8 mouse cellular contexts compared by ENCODE assay signal in the genomic region with DNA sequence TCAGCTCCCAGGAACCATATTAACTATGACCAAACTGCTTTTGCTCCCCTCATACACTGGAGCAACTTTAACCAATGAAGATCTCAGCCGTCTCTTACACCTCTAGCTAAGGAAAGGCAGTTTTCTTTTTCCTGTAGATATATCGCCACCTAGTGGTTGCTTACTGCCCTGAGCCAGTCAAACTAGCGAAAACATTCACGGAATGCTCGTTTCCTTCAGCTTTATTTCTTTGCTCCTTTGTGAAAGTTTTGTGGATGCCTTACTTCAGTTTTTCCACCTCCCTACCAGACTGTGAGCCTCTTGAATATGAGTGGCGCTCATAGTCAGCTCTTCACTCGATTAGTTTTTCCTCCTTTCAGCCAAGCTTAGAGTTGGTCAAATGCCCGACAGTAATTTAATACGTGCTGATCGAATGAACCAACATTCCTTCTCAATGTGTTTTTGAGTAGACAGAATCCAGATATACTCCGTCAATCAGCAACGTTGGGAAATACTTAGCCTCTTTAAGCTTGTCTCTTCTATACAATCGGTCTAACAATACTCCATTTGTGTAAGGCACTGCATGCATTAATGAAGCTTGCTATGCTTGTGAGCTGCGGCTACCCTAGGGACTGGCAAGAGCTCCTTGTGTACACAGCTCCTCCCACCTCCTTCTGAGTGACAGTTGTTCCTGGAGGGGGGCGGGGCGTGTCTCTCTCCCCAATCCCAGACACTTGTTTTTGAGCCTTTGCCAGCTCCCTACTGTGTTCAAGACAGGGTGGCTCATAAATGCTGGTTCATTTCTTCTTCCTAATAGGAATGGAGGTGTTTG. TPM values are rescaled to one million over a fixed set of nuclear protein-coding genes. Genes with fewer than 3 reads are reported as not detected.
DNase-seq lines count a peak whose midpoint lies in the region; ATAC-seq and TF ChIP-seq lines count a peak whose summit lies in the region.

No protein-coding gene starts in this region.

- POLR2A ChIA-PET in Patski (lab: Charles Lee), result no interaction called here

- peaks cover 5% of the 10 kb centered on the region for H3K27me3 ChIP-seq in Patski
- no peaks in the 10 kb centered on the region for H3K27me3 ChIP-seq in thymus, adult 2 months (ENCODE audit: control insufficient read depth, insufficient read depth, low read length)

- TF ChIP-seq CTCF in Patski (IDR thresholded peaks at IDR 0.05), result peak; percentile 61
- peak; percentile 96 for TF ChIP-seq CTCF in layer of hippocampus, adult 2 months (conservative IDR thresholded peaks at IDR 0.05)
- TF ChIP-seq CTCF in lung, adult 2 months (IDR thresholded peaks at IDR 0.05; ENCODE audit: insufficient read depth, low read length), result peak; percentile 44
- TF ChIP-seq CTCF in thymus, adult 2 months (IDR thresholded peaks at IDR 0.05; ENCODE audit: borderline replicate concordance, control insufficient read depth, extremely low read depth, insufficient read depth, low read length, poor library complexity), result no peak

- no peak for TF ChIP-seq POLR2A in lung, adult 2 months (IDR thresholded peaks at IDR 0.05; ENCODE audit: borderline replicate concordance, extremely low read depth, low read depth, low read length)
- no peak for TF ChIP-seq POLR2A in thymus, adult 2 months (IDR thresholded peaks at IDR 0.05; ENCODE audit: control insufficient read depth, extremely low read depth, insufficient read depth, low read length, poor library complexity)

- in situ Hi-C loops in Patski (cut with MboI; ENCODE audit: low pct_unique_long_range_greater_than_20kb), result no loop called here

- peak overlapping the region; percentile 55 for H3K4me3 ChIP-seq in layer of hippocampus, adult 2 months
- peak overlapping the region; percentile 60 for H3K4me3 ChIP-seq in lung, adult 2 months (replicated peaks; ENCODE audit: extremely low read depth, low read depth, low read length)
- H3K4me3 ChIP-seq in thymus, adult 2 months (ENCODE audit: control insufficient read depth, insufficient read depth, low read length), result no peak overlapping the region

- WGBS in lung, adult 2 months, result under 1% methylated on average over 16 of the region's 16 CpGs
- WGBS in thymus, adult 2 months, result 1% methylated on average over 16 of the region's 16 CpGs

- no peaks in the 10 kb centered on the region for H3K4me1 ChIP-seq in lung, adult 2 months (ENCODE audit: control insufficient read depth, insufficient read depth, low read length)
- H3K4me1 ChIP-seq in thymus, adult 2 months (replicated peaks; ENCODE audit: control insufficient read depth, insufficient read depth, low read length), result no peaks in the 10 kb centered on the region

- H3K27ac ChIP-seq in layer of hippocampus, adult 2 months, result peak overlapping the region; percentile 74
- H3K27ac ChIP-seq in thymus, adult 2 months (ENCODE audit: control insufficient read depth, insufficient read depth, low read length), result no peak overlapping the region

- peak; percentile 77 for ATAC-seq in Patski
- peak; percentile 85 for ATAC-seq in neutrophil, adult 5-6 weeks (ENCODE audit: extremely low read depth, insufficient number of reproducible peaks, low FRiP score, poor library complexity, severe bottlenecking)

- CTCF ChIA-PET in Patski (lab: Charles Lee), result interaction anchor here (0.9 to 2.6 kb wide), 17 partner anchors 9 to 538 kb away, joined by 3 to 12 read pairs (median 3); no protein-coding TSS in a partner anchor

- no peaks in the 10 kb centered on the region for H3K36me3 ChIP-seq in thymus, adult 2 months (ENCODE audit: control insufficient read depth, insufficient read depth, low read length)

- peak; percentile 13 for DNase-seq in Patski (ENCODE audit: low read depth, low spot score)
- DNase-seq in cerebellum, adult 9-10 months, result peak; percentile 87
- DNase-seq in forelimb bud, embryonic 11.5 days (ENCODE audit: low read depth, low spot score), result peak; percentile 83
- DNase-seq in heart, postnatal 4 days, result peak; percentile 87
- peak; percentile 74 to 83 for DNase-seq in layer of hippocampus, adult 2 months (ENCODE audit: low spot score in 2 of 2)
- peak; percentile 69 for DNase-seq in lung, adult 2 months
- DNase-seq in thymus, adult 2 months, result peak; percentile 52

RNA-seq across cellular contexts. Expression of a gene that starts 36.6 kb away (rescaled TPM):
- polyA plus RNA-seq in Patski (2021), result not detected
- not detected for total RNA-seq in heart, postnatal 4 days (2021)
- not detected for total RNA-seq in layer of hippocampus, adult 2 months (2021)
- not detected in 2 replicates for polyA plus RNA-seq in lung, adult 2 months (2012; rRNA removed)
- total RNA-seq in neutrophil, adult 5-6 weeks (2017), result not detected in 2 replicates
- not detected in 2 replicates for polyA plus RNA-seq in thymus, adult 2 months (2012; rRNA removed)

RNA-seq across cellular contexts. Expression of a gene that starts 53.3 kb away (rescaled TPM):
- polyA plus RNA-seq in Patski (2021), result 0.39 TPM
- total RNA-seq in heart, postnatal 4 days (2021), result 1 to 10 TPM; 3.8 TPM
- total RNA-seq in layer of hippocampus, adult 2 months (2021), result 10 to 100 TPM; 44.7 to 54.3 TPM
- polyA plus RNA-seq in lung, adult 2 months (2012; rRNA removed), result 1.0 and 1.1 TPM in 2 replicates
- total RNA-seq in neutrophil, adult 5-6 weeks (2017), result not detected in 2 replicates
- 0.04 and 0.05 TPM in 2 replicates for polyA plus RNA-seq in thymus, adult 2 months (2012; rRNA removed)

RNA-seq across cellular contexts. Expression of a gene that starts 55.3 kb away (rescaled TPM):
- polyA plus RNA-seq in Patski (2021), result 295 TPM
- total RNA-seq in heart, postnatal 4 days (2021), result 100 to 1,000 TPM; 203 to 210 TPM
- total RNA-seq in layer of hippocampus, adult 2 months (2021), result 100 to 1,000 TPM; 328 to 335 TPM
- 304 and 466 TPM in 2 replicates for polyA plus RNA-seq in lung, adult 2 months (2012; rRNA removed)
- total RNA-seq in neutrophil, adult 5-6 weeks (2017), result 87.8 and 99.7 TPM in 2 replicates
- polyA plus RNA-seq in thymus, adult 2 months (2012; rRNA removed), result 63.8 and 80.0 TPM in 2 replicates

Comparison
In these comparisons a context has a peak if more than half of its experiments do, and no peak if none do; other contexts are left out.
1. DNase-seq: peak in every context shown above with its lines; median percentile 87 in cerebellum, adult 9-10 months; 87 in heart, postnatal 4 days; 83 in forelimb bud, embryonic 11.5 days; 78 in layer of hippocampus, adult 2 months; 69 in lung, adult 2 months; 52 in thymus, adult 2 months; 13 in Patski.
2. RNA of a gene that starts 53.3 kb away (total RNA-seq): 44.7 to 54.3 TPM in layer of hippocampus, adult 2 months; 3.8 TPM in heart, postnatal 4 days and not detected in neutrophil, adult 5-6 weeks; every median in the first group is over 4 times any median in the second.